Mouse (Mus musculus) hindbrain, embryonic 14.5 days (tissue): ENCODE measurements around the gene Olfr222. TPM values are rescaled to one million over a fixed set of nuclear protein-coding genes. Genes with fewer than 3 reads are reported as not detected.

Experiments
- ATAC-seq: fragments of 200-750 bp; cut with Nextera tagmentation; 2 replicates; pipeline ENCODE4 v1.8.0; 2017; ENCODE audit warnings: moderate number of reproducible peaks, mild to moderate bottlenecking, moderate TSS enrichment, moderate library complexity; ENCODE audit not compliant: low FRiP score
- DNase-seq: peaks from one replicate; pipeline ENCODE4 v3.0.0-alpha.2; 2015; ENCODE audit warnings: low spot score
- H3K27ac ChIP-seq: fragments of 300-500 bp; sonication (generic); 2 replicates; pipeline ENCODE4 v1.5.1; 2014; ENCODE audit warnings: mild to moderate bottlenecking, moderate library complexity
- H3K27me3 ChIP-seq: fragments of 300-500 bp; sonication (generic); 2 replicates; pipeline ENCODE4 v1.6.1; 2014; ENCODE audit warnings: mild to moderate bottlenecking, low read length, mixed read lengths; ENCODE audit not compliant: control insufficient read depth, insufficient read depth
- H3K36me3 ChIP-seq: fragments of 300-500 bp; sonication (generic); replicated peaks from 2 replicates; pipeline ENCODE4 v1.6.1; 2014; ENCODE audit not compliant: control insufficient read depth, insufficient read depth
- H3K4me1 ChIP-seq: fragments of 300-500 bp; sonication (generic); replicated peaks from 2 replicates; pipeline ENCODE4 v1.6.1; 2014; ENCODE audit warnings: antibody characterized with exemption, low read length, mixed read lengths; ENCODE audit not compliant: control insufficient read depth, insufficient read depth
- H3K4me2 ChIP-seq: fragments of 300-500 bp; sonication (generic); replicated peaks from 2 replicates; pipeline ENCODE4 v1.6.1; 2014; ENCODE audit warnings: mild to moderate bottlenecking, moderate library complexity
- H3K4me3 ChIP-seq: fragments of 300-500 bp; sonication (generic); replicated peaks from 2 replicates; pipeline ENCODE4 v1.5.1; 2014; ENCODE audit warnings: mild to moderate bottlenecking, low read length
- H3K9ac ChIP-seq: fragments of 300-500 bp; sonication (generic); 2 replicates; pipeline ENCODE4 v1.6.1; 2014
- H3K9me3 ChIP-seq: fragments of 300-500 bp; sonication (generic); 2 replicates; pipeline ENCODE4 v1.6.1; 2016; ENCODE audit warnings: low read length; ENCODE audit not compliant: control insufficient read depth
- WGBS: fragments of 180-500 bp; shearing (Covaris S2); extraction: QIAGEN DNeasy Blood & Tissue Kit; methylation state at CpG from one replicate; pipeline ENCODE4 v1.1.7; 2014; 5-methylcytosine and 5-hydroxymethylcytosine counted together
- polyA plus RNA-seq: library from polyadenylated mRNA; unstranded; fragments of >200 nt; fragmentation: Nextera tagmentation; extraction: Ambion mirVana; gene quantifications from 2 replicates; pipeline ENCODE4 v1.2.1, GENCODE M21; 2014

Gene Olfr222
- polyA plus RNA-seq, 1 experiment from 2014 or later, result not detected

DNA sequence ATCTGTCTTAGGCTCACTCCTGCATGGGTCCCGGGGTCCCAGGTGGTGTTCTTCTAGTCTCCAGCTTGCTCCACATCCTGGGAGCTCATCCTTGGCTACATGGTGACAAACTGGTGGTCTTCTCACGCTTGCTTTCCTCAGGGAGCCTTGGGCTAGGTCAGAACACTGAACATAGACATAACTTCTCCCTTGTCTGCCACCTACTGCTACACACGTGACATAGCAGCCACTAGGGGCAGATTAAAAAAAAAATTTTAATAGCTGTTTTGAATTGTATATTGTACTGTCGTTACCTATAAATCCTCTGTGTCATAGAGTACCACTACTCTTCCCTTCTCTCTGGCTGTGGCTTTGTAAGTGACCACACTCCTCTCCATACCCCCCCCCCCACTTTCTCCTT lies 20.1 kb upstream of the Olfr222 start:
- no peaks in the 10 kb centered on the region for H3K27me3 ChIP-seq
- H3K9me3 ChIP-seq, result no peaks in the 10 kb centered on the region
- ATAC-seq (no peak), DNase-seq (no peak)
- no peak overlapping the region for H3K4me3 ChIP-seq
- no peak overlapping the region for H3K27ac ChIP-seq
- 53% methylated on average over 4 of the region's 4 CpGs for WGBS
- H3K36me3 ChIP-seq, result no peaks in the 10 kb centered on the region
- H3K4me2 ChIP-seq, result no peak overlapping the region
- H3K4me1 ChIP-seq, result no peaks in the 10 kb centered on the region
- H3K9ac ChIP-seq, result no peak overlapping the region

- no peaks in the 10 kb centered on the region for H3K27me3 ChIP-seq
- ATAC-seq (no peak), DNase-seq (no peak)
- H3K36me3 ChIP-seq, result no peaks in the 10 kb centered on the region
- H3K4me1 ChIP-seq, result no peaks in the 10 kb centered on the region
- no peak within 1 kb of the TSS for H3K4me3 ChIP-seq
- no peaks in the 10 kb centered on the region for H3K9me3 ChIP-seq
- H3K4me2 ChIP-seq, result no peak within 1 kb of the TSS
- no peak within 1 kb of the TSS for H3K9ac ChIP-seq
- H3K27ac ChIP-seq, result no peak within 1 kb of the TSS
- 83% methylated on average over 6 of the region's 6 CpGs for WGBS
Measured at GRCm38 (mm10) chr11:59593189-59593588, 17.2 kb upstream of the Olfr222 start, which contains the start of gene Olfr223. Olfr223 (minus strand) TSS chr11:59593289.

- no peak for ATAC-seq
Measured at GRCm38 (mm10) chr11:59589496-59589895, 13.5 kb upstream of the Olfr222 start.

GRCm38 (mm10) chr11:59584539-59584938 lies 8.5 kb upstream of the Olfr222 start:
- Histone ChIP-seq H3K27me3 (no peaks in the 10 kb centered on the region), H3K36me3 (no peaks in the 10 kb centered on the region), H3K27ac (no peak overlapping the region), H3K4me1 (no peaks in the 10 kb centered on the region), H3K4me2 (no peak overlapping the region), H3K9me3 (no peaks in the 10 kb centered on the region), H3K4me3 (no peak overlapping the region), H3K9ac (no peak overlapping the region)
- WGBS, result 44% methylated on average over 6 of the region's 6 CpGs
- DNase-seq, result no peak
- no peak for ATAC-seq

More at GRCm38 (mm10) chr11:59589496-59589895, 13.5 kb upstream of the Olfr222 start:
- Histone ChIP-seq H3K27me3 (no peaks in the 10 kb centered on the region), H3K9me3 (no peaks in the 10 kb centered on the region), H3K27ac (no peak overlapping the region), H3K9ac (no peak overlapping the region), H3K36me3 (no peaks in the 10 kb centered on the region), H3K4me1 (no peaks in the 10 kb centered on the region), H3K4me3 (no peak overlapping the region), H3K4me2 (no peak overlapping the region)
- WGBS, result 81% methylated on average over 8 of the region's 8 CpGs
- no peak for DNase-seq

DNA sequence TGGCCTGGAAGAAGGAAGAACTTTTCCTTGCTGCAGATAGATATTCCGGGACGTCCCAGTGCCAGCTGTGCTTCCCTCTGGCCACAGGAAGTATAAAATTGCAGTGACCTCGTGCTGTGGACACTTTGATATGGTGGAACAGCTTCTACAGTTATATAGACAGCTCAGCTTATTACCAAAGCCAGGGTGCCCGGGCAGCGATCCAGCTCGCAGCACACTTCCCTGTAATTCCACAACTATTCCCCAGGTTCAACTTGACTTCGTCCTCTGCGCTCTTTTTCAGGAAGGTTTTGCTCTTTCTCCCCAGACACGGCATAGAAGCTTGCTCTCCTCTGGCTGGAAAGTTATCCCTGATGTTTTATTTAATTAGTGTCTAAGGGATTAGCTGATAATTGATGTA lies 309 bp downstream of the Olfr222 start:
- H3K27ac ChIP-seq, result no peak overlapping the region
- H3K4me1 ChIP-seq, result no peaks in the 10 kb centered on the region
- ATAC-seq, result no peak
- H3K4me3 ChIP-seq, result no peak overlapping the region
- H3K4me2 ChIP-seq, result no peak overlapping the region
- no peak for DNase-seq
- WGBS, result 68% methylated on average over 9 of the region's 9 CpGs
- H3K27me3 ChIP-seq, result no peaks in the 10 kb centered on the region
- no peaks in the 10 kb centered on the region for H3K36me3 ChIP-seq
- H3K9me3 ChIP-seq, result no peaks in the 10 kb centered on the region
- no peak overlapping the region for H3K9ac ChIP-seq

- Histone ChIP-seq H3K36me3 (no peaks in the 10 kb centered on the region), H3K27me3 (no peaks in the 10 kb centered on the region), H3K4me1 (no peaks in the 10 kb centered on the region), H3K4me3 (no peak overlapping the region), H3K9ac (no peak overlapping the region), H3K4me2 (no peak overlapping the region), H3K9me3 (no peaks in the 10 kb centered on the region), H3K27ac (no peak overlapping the region)
- 60% methylated on average over 3 of the region's 3 CpGs for WGBS
- DNase-seq (no peak), ATAC-seq (no peak)
Measured at GRCm38 (mm10) chr11:59569306-59569705, 6.7 kb downstream of the Olfr222 start.

- H3K9ac ChIP-seq, result no peak overlapping the region
- DNase-seq, result no peak
- H3K27me3 ChIP-seq, result no peaks in the 10 kb centered on the region
- H3K27ac ChIP-seq, result no peak overlapping the region
- H3K4me2 ChIP-seq, result no peak overlapping the region
- ATAC-seq, result no peak
- no peaks in the 10 kb centered on the region for H3K4me1 ChIP-seq
- no peaks in the 10 kb centered on the region for H3K9me3 ChIP-seq
- no peak overlapping the region for H3K4me3 ChIP-seq
- 73% methylated on average over 9 of the region's 9 CpGs for WGBS
- H3K36me3 ChIP-seq, result no peaks in the 10 kb centered on the region
Measured at GRCm38 (mm10) chr11:59562837-59563236, 13.2 kb downstream of the Olfr222 start.

DNA sequence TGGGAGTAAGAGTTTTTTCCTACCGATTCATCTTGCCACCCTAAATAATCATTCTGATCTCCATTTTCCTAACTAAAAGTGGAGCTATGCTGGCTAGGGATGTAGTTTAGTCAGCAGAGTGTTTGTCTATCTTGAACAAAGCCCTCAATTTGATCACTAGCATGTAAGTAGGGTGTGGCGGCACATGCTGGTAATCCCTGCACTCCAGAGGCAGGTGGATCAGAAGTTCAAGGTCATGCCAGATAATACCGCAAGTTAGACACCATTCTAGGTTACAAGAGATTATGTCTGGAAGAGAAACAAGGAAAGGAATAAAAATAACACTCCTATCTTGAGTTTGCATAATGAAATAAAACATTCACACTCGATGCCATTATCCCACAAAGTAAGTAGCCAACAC lies 13.7 kb downstream of the Olfr222 start:
- Histone ChIP-seq H3K9ac (no peak overlapping the region), H3K27me3 (no peaks in the 10 kb centered on the region), H3K36me3 (no peaks in the 10 kb centered on the region), H3K4me2 (no peak overlapping the region), H3K27ac (no peak overlapping the region), H3K4me3 (no peak overlapping the region), H3K9me3 (no peaks in the 10 kb centered on the region), H3K4me1 (no peaks in the 10 kb centered on the region)
- ATAC-seq (no peak), DNase-seq (no peak)
- WGBS, result 96% methylated on average over 4 of the region's 4 CpGs

- WGBS, result 74% methylated on average over 3 of the region's 3 CpGs
- H3K9ac ChIP-seq, result no peak overlapping the region
- H3K36me3 ChIP-seq, result no peaks in the 10 kb centered on the region
- ATAC-seq (no peak), DNase-seq (no peak)
- no peak overlapping the region for H3K4me2 ChIP-seq
- no peaks in the 10 kb centered on the region for H3K4me1 ChIP-seq
- H3K4me3 ChIP-seq, result no peak overlapping the region
- no peaks in the 10 kb centered on the region for H3K9me3 ChIP-seq
- H3K27ac ChIP-seq, result no peak overlapping the region
- H3K27me3 ChIP-seq, result no peaks in the 10 kb centered on the region
Measured at GRCm38 (mm10) chr11:59560906-59561305, 15.1 kb downstream of the Olfr222 start.

- ATAC-seq, result no peak
- H3K9ac ChIP-seq, result no peak overlapping the region
Measured at GRCm38 (mm10) chr11:59554535-59554934, 21.5 kb downstream of the Olfr222 start.

More at GRCm38 (mm10) chr11:59554535-59554934, 21.5 kb downstream of the Olfr222 start:
- Histone ChIP-seq H3K27ac (no peak overlapping the region), H3K4me3 (no peak overlapping the region), H3K4me2 (no peak overlapping the region), H3K36me3 (no peaks in the 10 kb centered on the region), H3K9me3 (no peaks in the 10 kb centered on the region), H3K4me1 (no peaks in the 10 kb centered on the region), H3K27me3 (no peaks in the 10 kb centered on the region)
- DNase-seq, result no peak
- 85% methylated on average over 8 of the region's 8 CpGs for WGBS
